Mouse (Mus musculus) kidney, postnatal 0 days (tissue): ENCODE measurements around the gene Pbrm1. TPM values are rescaled to one million over a fixed set of nuclear protein-coding genes. Genes with fewer than 3 reads are reported as not detected.

Experiments used
- ATAC-seq: fragments of 200-750 bp; cut with Nextera tagmentation; replicated peaks from 2 replicates; pipeline ENCODE4 v1.8.0; 2017; ENCODE audit warnings: low read depth, moderate number of reproducible peaks, moderate TSS enrichment, moderate library complexity; ENCODE audit not compliant: low FRiP score
- DNase-seq: peaks from one replicate; pipeline ENCODE4 v3.0.0-alpha.2; 2016; ENCODE audit warnings: low spot score
- H3K27ac ChIP-seq: fragments of 300-500 bp; sonication (generic); 2 replicates; pipeline ENCODE4 v1.5.1; 2014; ENCODE audit warnings: mild to moderate bottlenecking
- H3K27me3 ChIP-seq: fragments of 300-500 bp; sonication (generic); 2 replicates; pipeline ENCODE4 v1.6.1; 2014; ENCODE audit warnings: low read length, mixed read lengths; ENCODE audit not compliant: insufficient read depth
- H3K36me3 ChIP-seq: fragments of 300-500 bp; sonication (generic); 2 replicates; pipeline ENCODE4 v1.6.1; 2014; ENCODE audit warnings: low read length, mixed read lengths; ENCODE audit not compliant: insufficient read depth
- H3K4me1 ChIP-seq: fragments of 300-500 bp; sonication (generic); replicated peaks from 2 replicates; pipeline ENCODE4 v1.6.1; 2014; ENCODE audit warnings: antibody characterized with exemption, low read length, mixed read lengths; ENCODE audit not compliant: insufficient read depth
- H3K4me2 ChIP-seq: fragments of 300-500 bp; sonication (generic); 2 replicates; pipeline ENCODE4 v1.6.1; 2014; ENCODE audit warnings: mild to moderate bottlenecking, low read length, moderate library complexity, mixed read lengths
- H3K4me3 ChIP-seq: fragments of 300-500 bp; sonication (generic); replicated peaks from 2 replicates; pipeline ENCODE4 v1.5.1; 2014; ENCODE audit warnings: low read depth, low read length
- H3K9ac ChIP-seq: fragments of 300-500 bp; sonication (generic); 2 replicates; pipeline ENCODE4 v1.6.1; 2014; ENCODE audit warnings: low read depth, low read length
- H3K9me3 ChIP-seq: fragments of 300-500 bp; sonication (generic); replicated peaks from 2 replicates; pipeline ENCODE4 v1.6.1; 2016; ENCODE audit warnings: low read length, inconsistent platforms, mixed read lengths
- CTCF ChIP-seq: IDR thresholded peaks from 2 replicates; pipeline ENCODE4 v1.5.1; 2016; ENCODE audit warnings: antibody characterized with exemption, low read depth, mild to moderate bottlenecking, moderate library complexity
- WGBS: fragments of 180-500 bp; shearing (Covaris S2); extraction: QIAGEN DNeasy Blood & Tissue Kit; methylation state at CpG from one replicate; pipeline ENCODE4 v1.1.7; 2014; 5-methylcytosine and 5-hydroxymethylcytosine counted together
- polyA plus RNA-seq: library from polyadenylated mRNA; unstranded; fragments of >200 nt; fragmentation: Nextera tagmentation; extraction: Ambion mirVana; gene quantifications from 2 replicates; pipeline ENCODE4 v1.2.1, GENCODE M21; 2015

Pbrm1 gene
- polyA plus RNA-seq, 1 experiment from 2014 or later, result 67.3 TPM

DNA sequence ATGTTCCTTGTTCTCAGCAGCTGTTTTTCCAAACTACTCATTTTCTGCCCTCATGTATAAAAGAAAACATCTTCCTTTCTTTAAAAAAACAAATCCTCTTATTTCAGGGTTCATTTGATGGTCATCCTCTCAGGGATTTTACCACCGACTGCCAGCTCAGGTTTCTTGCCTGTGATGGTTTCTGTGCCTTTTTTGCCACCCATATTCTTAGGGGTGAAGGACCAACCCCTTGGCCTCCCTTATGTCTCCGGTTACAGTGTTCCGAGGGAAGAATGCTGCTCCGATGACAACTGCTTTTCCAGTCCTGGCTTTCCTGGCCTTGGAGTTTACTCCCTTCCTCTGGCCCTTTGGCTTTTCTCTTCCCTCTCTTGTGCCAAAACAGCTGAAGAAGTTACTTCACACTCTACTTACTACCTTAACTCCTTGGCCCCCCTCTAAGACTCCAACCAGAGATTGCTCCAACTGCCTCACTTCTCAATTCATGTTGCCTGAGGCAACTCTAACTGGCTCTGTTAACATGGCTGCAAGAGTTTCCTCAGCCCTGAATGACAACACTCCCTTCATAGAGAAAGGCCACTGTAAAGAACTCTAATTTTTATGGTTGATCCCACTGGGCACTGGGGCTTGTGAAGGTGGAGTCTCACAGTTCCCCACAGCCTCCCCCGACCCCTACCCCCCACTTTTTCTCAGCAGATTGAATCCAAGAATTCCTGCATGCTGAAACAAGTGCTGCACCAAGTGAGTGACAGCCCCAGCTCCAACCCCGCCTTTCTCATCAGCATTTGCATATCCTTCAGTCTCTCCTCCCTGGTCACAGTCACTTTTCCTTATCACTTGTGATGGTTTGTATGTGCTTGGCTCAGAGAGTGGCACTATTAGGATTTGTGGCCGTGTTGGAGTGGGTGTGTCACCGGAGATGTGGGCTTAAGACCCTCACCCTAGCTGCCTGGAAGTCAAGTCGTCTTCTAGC is 106.5 kb downstream of the Pbrm1 start:
- peak; percentile 85 for DNase-seq
- WGBS, result 31% methylated on average over 9 of the region's 9 CpGs
- Histone ChIP-seq H3K27ac (peak overlapping the region; percentile 63), H3K4me1 (peaks cover 11% of the 10 kb centered on the region; the same call in 1 of the 2 replicates), H3K36me3 (peaks cover 5% of the 10 kb centered on the region; the same call in 1 of the 2 replicates), H3K9ac (peak overlapping the region; percentile 38; the same call in 1 of the 2 replicates), H3K4me3 (no peak overlapping the region), H3K9me3 (no peaks in the 10 kb centered on the region), H3K27me3 (no peaks in the 10 kb centered on the region), H3K4me2 (peak overlapping the region; percentile 17; the same call in 1 of the 2 replicates)
- no peak for TF ChIP-seq CTCF
- ATAC-seq, result no peak

DNA sequence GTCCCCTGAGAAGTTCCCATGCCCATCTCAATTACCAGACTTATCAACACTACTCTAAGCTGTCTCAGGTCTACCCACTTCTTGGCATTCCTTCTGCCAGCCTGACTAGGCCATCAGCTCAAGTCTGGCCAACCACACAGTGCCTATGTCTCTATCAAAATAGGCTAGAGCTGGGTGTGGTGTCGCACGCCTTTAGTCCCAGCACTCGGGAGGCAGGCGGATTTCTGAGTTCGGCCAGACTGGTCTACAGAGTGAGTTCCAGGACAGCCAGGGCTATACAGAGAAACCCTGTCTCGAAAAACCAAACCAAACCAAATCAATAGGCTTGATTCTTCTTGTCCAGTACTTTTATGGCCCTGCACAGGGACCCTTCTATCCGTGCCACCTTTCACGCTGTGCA is 107.9 kb downstream of the Pbrm1 start:
- DNase-seq (no peak), ATAC-seq (no peak)
- Histone ChIP-seq H3K4me3 (no peak overlapping the region), H3K4me2 (peak overlapping the region; percentile 28; the same call in 1 of the 2 replicates), H3K36me3 (no peaks in the 10 kb centered on the region), H3K4me1 (peaks cover 14% of the 10 kb centered on the region; the same call in 1 of the 2 replicates), H3K9ac (no peak overlapping the region), H3K9me3 (no peaks in the 10 kb centered on the region), H3K27me3 (no peaks in the 10 kb centered on the region), H3K27ac (no peak overlapping the region)
- TF ChIP-seq CTCF, result no peak
- 89% methylated on average over 8 of the region's 8 CpGs for WGBS

DNA sequence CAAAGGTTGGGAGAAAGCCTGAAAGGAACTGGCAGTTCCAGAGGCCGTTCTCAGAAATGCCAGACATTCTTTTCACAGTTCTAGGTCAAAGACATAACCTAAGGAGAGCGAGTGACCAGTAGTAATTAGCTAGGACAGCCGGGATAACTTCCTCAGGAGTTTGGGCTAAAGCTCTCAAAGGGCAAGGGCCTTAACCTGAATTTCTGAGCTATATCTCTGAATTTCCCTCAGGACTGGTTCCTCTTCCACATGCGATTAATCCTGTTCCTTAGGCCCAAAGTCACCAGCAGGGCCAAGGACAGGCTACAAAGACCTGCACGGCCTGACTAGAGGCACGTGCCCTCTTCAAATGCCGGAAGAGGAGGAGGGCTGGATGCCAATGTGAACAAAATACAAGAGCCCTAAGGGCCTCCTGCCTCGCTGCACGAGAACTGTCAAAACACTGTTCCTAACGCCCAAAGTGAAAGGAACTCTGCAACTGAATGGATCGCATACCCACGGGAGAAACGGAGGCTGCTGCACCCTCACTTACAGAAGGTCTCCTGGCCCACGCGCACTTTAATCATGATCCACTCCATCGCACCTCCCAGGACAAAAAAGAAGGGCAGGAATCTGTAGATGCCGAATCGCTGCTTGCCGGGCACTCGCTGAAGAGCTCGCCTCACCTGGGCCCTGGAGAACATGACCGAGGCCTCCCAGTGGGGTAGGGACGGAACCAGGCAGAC is 109.3 kb downstream of the Pbrm1 start:
- under 1% methylated on average over 23 of the region's 23 CpGs for whole genome bisulfite sequencing
- Histone ChIP-seq H3K36me3 (no peaks in the 10 kb centered on the region), H3K4me2 (peak overlapping the region; percentile 78), H3K9ac (peak overlapping the region; percentile 75), H3K27me3 (no peaks in the 10 kb centered on the region), H3K4me1 (peaks cover 28% of the 10 kb centered on the region), H3K4me3 (peak overlapping the region; percentile 57), H3K27ac (peak overlapping the region; percentile 88), H3K9me3 (no peaks in the 10 kb centered on the region)
- DNase-seq (peak; percentile 72), ATAC-seq (no peak)
- peak; percentile 16; the same call in 1 of the 2 replicates for TF ChIP-seq CTCF

DNA sequence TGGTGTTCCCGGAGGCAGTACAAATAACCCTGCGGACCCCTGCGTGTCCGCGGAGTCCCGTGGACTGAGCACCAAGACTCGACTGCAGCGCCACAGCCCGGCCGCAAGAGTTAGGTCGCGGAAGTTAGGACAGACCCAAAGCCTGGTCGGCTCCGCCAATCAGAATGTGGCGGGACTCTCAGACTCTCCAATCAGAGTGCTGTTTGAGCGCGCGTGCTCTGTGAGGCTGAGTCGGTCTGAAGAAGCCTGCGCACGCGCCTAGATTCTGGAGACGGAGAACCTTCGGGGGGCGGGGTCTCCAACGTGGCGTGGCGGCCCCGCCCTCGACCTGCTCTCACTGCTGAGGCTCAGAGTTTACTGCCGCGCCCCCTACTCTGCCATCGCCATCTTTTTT is 109.9 kb downstream of the Pbrm1 start, which contains the start of gene Smim4:
Gene Smim4 (minus strand): TSS at position 131 of the 394 bp plus-strand sequence.
- Histone ChIP-seq H3K4me2 (peak within 1 kb of the TSS; percentile 78), H3K4me3 (peak within 1 kb of the TSS; percentile 57), H3K36me3 (no peaks in the 10 kb centered on the region), H3K4me1 (peaks cover 30% of the 10 kb centered on the region), H3K27ac (peak within 1 kb of the TSS; percentile 88), H3K9me3 (no peaks in the 10 kb centered on the region), H3K9ac (peak within 1 kb of the TSS; percentile 75), H3K27me3 (no peaks in the 10 kb centered on the region)
- DNase-seq (peak; percentile 100), ATAC-seq (peak; percentile 95)
- WGBS, result under 1% methylated on average over 33 of the region's 33 CpGs
- peak; percentile 69 for TF ChIP-seq CTCF

DNA sequence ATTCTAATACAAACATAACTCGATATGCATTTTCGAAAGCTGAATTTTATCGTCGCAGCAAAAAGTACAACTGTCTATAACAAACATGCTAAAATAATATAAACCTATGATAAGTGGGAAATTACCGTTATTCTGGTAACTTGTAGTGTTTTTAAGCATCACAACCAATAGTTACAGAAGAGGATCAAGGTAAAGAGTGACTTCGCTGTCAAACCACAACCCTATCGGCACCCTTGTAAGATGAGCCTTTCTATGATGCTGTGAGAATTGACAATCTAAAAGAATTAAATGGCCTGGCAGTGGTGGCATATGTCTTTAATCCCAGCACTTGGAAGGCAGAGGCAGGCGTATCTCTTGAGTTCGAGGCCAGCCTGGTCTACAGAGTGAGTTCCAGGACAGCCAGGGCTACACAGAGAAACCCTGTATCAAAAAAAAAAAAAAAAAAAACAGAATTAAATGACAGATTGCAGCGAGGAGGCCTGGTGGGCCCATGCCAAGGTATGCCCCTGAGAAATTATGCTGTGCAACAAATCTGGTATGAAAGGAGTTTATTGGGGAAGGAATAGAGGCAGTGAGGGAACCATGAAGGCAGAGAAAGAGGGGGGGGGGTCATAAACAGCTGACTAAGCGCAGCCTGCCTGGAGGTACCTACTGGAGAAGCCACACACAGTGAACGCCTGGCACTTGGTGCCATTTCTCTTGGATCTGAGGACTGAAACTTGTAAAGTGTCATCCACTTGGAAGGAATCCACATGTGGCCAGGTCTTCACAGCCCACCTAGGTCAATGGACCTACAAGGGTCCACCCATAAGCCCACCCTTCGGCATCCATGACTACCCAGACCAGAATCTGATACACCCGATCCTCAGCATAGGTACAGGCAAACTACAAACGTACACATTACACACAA is 110.6 kb downstream of the Pbrm1 start:
- no peak for ATAC-seq
- WGBS, result 64% methylated on average over 15 of the region's 15 CpGs

More for the DNA sequence above, 110.6 kb downstream of the Pbrm1 start:
- H3K36me3 ChIP-seq, result no peaks in the 10 kb centered on the region
- H3K27me3 ChIP-seq, result no peaks in the 10 kb centered on the region
- peaks cover 30% of the 10 kb centered on the region for H3K4me1 ChIP-seq
- DNase-seq, result no peak
- H3K9ac ChIP-seq, result no peak overlapping the region
- H3K4me3 ChIP-seq, result peak overlapping the region; percentile 57; the same call in 1 of the 2 replicates
- peak overlapping the region; percentile 78 for H3K4me2 ChIP-seq
- TF ChIP-seq CTCF, result no peak
- no peaks in the 10 kb centered on the region for H3K9me3 ChIP-seq
- H3K27ac ChIP-seq, result peak overlapping the region; percentile 70; the same call in 1 of the 2 replicates
